Mouse (Mus musculus): ENCODE measurements around the gene Gjc2.

- TF ChIP-seq CTCF (IDR thresholded peaks at IDR 0.05; ENCODE audit: insufficient read depth, low read length) (no peak), POLR2A (IDR thresholded peaks at IDR 0.05; ENCODE audit: borderline replicate concordance, extremely low read depth, low read depth, low read length) (no peak)
Measured at GRCm38 (mm10) chr11:59222306-59222705, 39.3 kb upstream of the Gjc2 start.
